Mouse (Mus musculus) embryonic facial prominence, embryonic 15.5 days (tissue): ENCODE data around the gene Gm21958. TPM values are rescaled to one million over a fixed set of nuclear protein-coding genes. Genes with fewer than 3 reads are reported as not detected.
"Not testable (repeated sequence)": the region's sequence is repeated elsewhere in the genome, so short reads cannot be mapped to it uniquely, and the experiment has no call there.

ENCODE experiments used
- ATAC-seq: fragments of 200-750 bp; cut with Nextera tagmentation; 2 replicates; pipeline ENCODE4 v1.8.0; 2017; ENCODE audit warnings: low read depth, moderate TSS enrichment; ENCODE audit not compliant: insufficient number of reproducible peaks, low FRiP score, low TSS enrichment
- H3K27ac ChIP-seq: fragments of 300-500 bp; sonication (generic); replicated peaks from 2 replicates; pipeline ENCODE4 v1.5.1; 2015; ENCODE audit warnings: mild to moderate bottlenecking, inconsistent platforms
- H3K27me3 ChIP-seq: fragments of 300-500 bp; sonication (generic); 2 replicates; pipeline ENCODE4 v1.6.1; 2015; ENCODE audit warnings: inconsistent platforms
- H3K36me3 ChIP-seq: fragments of 300-500 bp; sonication (generic); 2 replicates; pipeline ENCODE4 v1.6.1; 2015; ENCODE audit warnings: mild to moderate bottlenecking, inconsistent platforms
- H3K4me1 ChIP-seq: fragments of 300-500 bp; sonication (generic); 2 replicates; pipeline ENCODE4 v1.6.1; 2015; ENCODE audit warnings: inconsistent platforms
- H3K4me2 ChIP-seq: fragments of 300-500 bp; sonication (generic); replicated peaks from 2 replicates; pipeline ENCODE4 v1.6.1; 2015; ENCODE audit warnings: mild to moderate bottlenecking, inconsistent platforms
- H3K4me3 ChIP-seq: fragments of 300-500 bp; sonication (generic); replicated peaks from 2 replicates; pipeline ENCODE4 v1.5.1; 2015; ENCODE audit warnings: mild to moderate bottlenecking, inconsistent platforms
- H3K9ac ChIP-seq: fragments of 300-500 bp; sonication (generic); 2 replicates; pipeline ENCODE4 v1.6.1; 2015; ENCODE audit warnings: inconsistent platforms
- H3K9me3 ChIP-seq: fragments of 300-500 bp; sonication (generic); replicated peaks from 2 replicates; pipeline ENCODE4 v1.6.1; 2016; ENCODE audit warnings: inconsistent platforms
- WGBS: fragments of 180-500 bp; shearing (Covaris S2); methylation state at CpG from one replicate; pipeline ENCODE4 v1.1.7; 2015; 5-methylcytosine and 5-hydroxymethylcytosine counted together
- polyA plus RNA-seq: library from polyadenylated mRNA; unstranded; fragments of >200 nt; fragmentation: Nextera tagmentation; extraction: Ambion mirVana; gene quantifications from 2 replicates; pipeline ENCODE4 v1.2.1, GENCODE M21; 2015

Gm21958 gene
- polyA plus RNA-seq, 1 experiment from 2014 or later, result not detected

- Histone ChIP-seq H3K27me3 (no peaks in the 10 kb centered on the region), H3K4me1 (no peaks in the 10 kb centered on the region), H3K27ac (no peak overlapping the region), H3K9ac (no peak overlapping the region), H3K4me2 (no peak overlapping the region), H3K9me3 (no peaks in the 10 kb centered on the region), H3K36me3 (peaks cover 60% of the 10 kb centered on the region), H3K4me3 (no peak overlapping the region)
- no peak for ATAC-seq
- 81% methylated on average over 6 of the region's 6 CpGs for WGBS
Observed at GRCm38 (mm10) chr3:54717348-54717747, 3.2 kb upstream of the Gm21958 start.

- Histone ChIP-seq H3K27me3 (no peaks in the 10 kb centered on the region), H3K4me3 (no peak overlapping the region), H3K27ac (no peak overlapping the region), H3K4me2 (no peak overlapping the region), H3K36me3 (peaks cover 62% of the 10 kb centered on the region), H3K9ac (no peak overlapping the region), H3K4me1 (no peaks in the 10 kb centered on the region), H3K9me3 (no peaks in the 10 kb centered on the region)
- no peak for ATAC-seq
- WGBS, result 95% methylated on average over 6 of the region's 6 CpGs
Observed at GRCm38 (mm10) chr3:54715461-54715860, 1.3 kb upstream of the Gm21958 start.

GRCm38 (mm10) chr3:54708972-54709371, 5.2 kb downstream of the Gm21958 start:
- Histone ChIP-seq H3K9me3 (no peaks in the 10 kb centered on the region), H3K4me3 (no peak overlapping the region), H3K4me1 (no peaks in the 10 kb centered on the region), H3K27ac (no peak overlapping the region), H3K9ac (no peak overlapping the region), H3K36me3 (peaks cover 79% of the 10 kb centered on the region), H3K27me3 (no peaks in the 10 kb centered on the region), H3K4me2 (no peak overlapping the region)
- no peak for ATAC-seq
- WGBS, result 87% methylated on average over 9 of the region's 9 CpGs

- H3K4me3 ChIP-seq, H3K27me3 ChIP-seq, H3K9ac ChIP-seq, H3K27ac ChIP-seq, H3K4me2 ChIP-seq, H3K9me3 ChIP-seq, H3K4me1 ChIP-seq, ATAC-seq: not testable (repeated sequence)
- 95% methylated on average over 8 of the region's 8 CpGs for WGBS
- peaks cover 78% of the 10 kb centered on the region for H3K36me3 ChIP-seq
Observed at GRCm38 (mm10) chr3:54704106-54704505, 10.0 kb downstream of the Gm21958 start.

GRCm38 (mm10) chr3:54699759-54700301, 14.3 kb downstream of the Gm21958 start:
- no peaks in the 10 kb centered on the region for H3K27me3 ChIP-seq
- no peak overlapping the region for H3K27ac ChIP-seq
- WGBS, result 71% methylated on average over 5 of the region's 5 CpGs
- no peak for ATAC-seq
- no peaks in the 10 kb centered on the region for H3K9me3 ChIP-seq
- no peak overlapping the region for H3K9ac ChIP-seq
- peaks cover 68% of the 10 kb centered on the region for H3K36me3 ChIP-seq
- H3K4me2 ChIP-seq, result no peak overlapping the region
- no peaks in the 10 kb centered on the region for H3K4me1 ChIP-seq
- no peak overlapping the region for H3K4me3 ChIP-seq

- Histone ChIP-seq H3K4me1 (peaks cover 6% of the 10 kb centered on the region; the same call in 1 of the 2 replicates), H3K27ac (peak overlapping the region; percentile 93), H3K36me3 (peaks cover 23% of the 10 kb centered on the region; the same call in 1 of the 2 replicates), H3K9ac (peak overlapping the region; percentile 58), H3K4me2 (peak overlapping the region; percentile 75), H3K9me3 (no peaks in the 10 kb centered on the region), H3K4me3 (peak overlapping the region; percentile 79), H3K27me3 (no peaks in the 10 kb centered on the region)
- ATAC-seq, result no peak
- under 1% methylated on average over 8 of the region's 8 CpGs for WGBS
Observed at GRCm38 (mm10) chr3:54693056-54693415, 21.1 kb downstream of the Gm21958 start.

- H3K4me2 ChIP-seq, result peak within 1 kb of the TSS; percentile 75
Observed at GRCm38 (mm10) chr3:54692202-54693055, 21.7 kb downstream of the Gm21958 start, which contains the start of gene Supt20. Gene Supt20 (plus strand): TSS chr3:54692807.

GRCm38 (mm10) chr3:54689091-54689490, 25.1 kb downstream of the Gm21958 start:
- WGBS, result 39% methylated on average over 2 of the region's 2 CpGs
- Histone ChIP-seq H3K9ac (no peak overlapping the region), H3K27ac (no peak overlapping the region), H3K27me3 (no peaks in the 10 kb centered on the region), H3K4me3 (no peak overlapping the region), H3K4me2 (no peak overlapping the region), H3K4me1 (no peaks in the 10 kb centered on the region), H3K9me3 (no peaks in the 10 kb centered on the region), H3K36me3 (no peaks in the 10 kb centered on the region)
- no peak for ATAC-seq

More at GRCm38 (mm10) chr3:54692202-54693055, 21.7 kb downstream of the Gm21958 start, which contains the start of gene Supt20:
- Histone ChIP-seq H3K9me3 (no peaks in the 10 kb centered on the region), H3K27ac (peak within 1 kb of the TSS; percentile 93), H3K27me3 (no peaks in the 10 kb centered on the region), H3K36me3 (peaks cover 17% of the 10 kb centered on the region; the same call in 1 of the 2 replicates), H3K9ac (peak within 1 kb of the TSS; percentile 58), H3K4me1 (peaks cover 6% of the 10 kb centered on the region; the same call in 1 of the 2 replicates), H3K4me3 (peak within 1 kb of the TSS; percentile 79)
- ATAC-seq, result peak; percentile 99
- WGBS, result under 1% methylated on average over 65 of the region's 65 CpGs

GRCm38 (mm10) chr3:54687245-54687644, 26.9 kb downstream of the Gm21958 start:
- Histone ChIP-seq H3K27ac (no peak overlapping the region), H3K9ac (no peak overlapping the region), H3K27me3 (no peaks in the 10 kb centered on the region), H3K4me1 (no peaks in the 10 kb centered on the region), H3K36me3 (no peaks in the 10 kb centered on the region), H3K4me2 (no peak overlapping the region), H3K4me3 (no peak overlapping the region), H3K9me3 (no peaks in the 10 kb centered on the region)
- ATAC-seq, result no peak
- 53% methylated on average over 2 of the region's 2 CpGs for WGBS

- Histone ChIP-seq H3K4me1 (no peaks in the 10 kb centered on the region), H3K27ac (no peak overlapping the region), H3K4me3 (no peak overlapping the region), H3K27me3 (no peaks in the 10 kb centered on the region), H3K9ac (no peak overlapping the region), H3K36me3 (no peaks in the 10 kb centered on the region), H3K4me2 (no peak overlapping the region), H3K9me3 (no peaks in the 10 kb centered on the region)
- ATAC-seq, result no peak
- WGBS, result 83% methylated on average over 3 of the region's 3 CpGs
Observed at GRCm38 (mm10) chr3:54685202-54685601, 29.0 kb downstream of the Gm21958 start.

- peaks cover 5% of the 10 kb centered on the region; the same call in 1 of the 2 replicates for H3K4me1 ChIP-seq
- no peak for ATAC-seq
Observed at GRCm38 (mm10) chr3:54681310-54682204, 32.6 kb downstream of the Gm21958 start.

More at GRCm38 (mm10) chr3:54681310-54682204, 32.6 kb downstream of the Gm21958 start:
- H3K27me3 ChIP-seq, result no peaks in the 10 kb centered on the region
- H3K4me3 ChIP-seq, result no peak overlapping the region
- H3K9me3 ChIP-seq, result no peaks in the 10 kb centered on the region
- no peak overlapping the region for H3K27ac ChIP-seq
- no peak overlapping the region for H3K9ac ChIP-seq
- 69% methylated on average over 6 of the region's 6 CpGs for WGBS
- no peak overlapping the region for H3K4me2 ChIP-seq
- no peaks in the 10 kb centered on the region for H3K36me3 ChIP-seq
